Mouse (Mus musculus) R1 (cell line): ENCODE results near the gene Chst14.
A peak's percentile ranks its signal among the peaks of the same experiment; 100 is the strongest.

Experiments
- DNase-seq: peaks from one replicate; pipeline ENCODE4 v3.0.0-alpha.2; 2018; ENCODE audit warnings: low read depth, low spot score

Gene Chst14

DNA sequence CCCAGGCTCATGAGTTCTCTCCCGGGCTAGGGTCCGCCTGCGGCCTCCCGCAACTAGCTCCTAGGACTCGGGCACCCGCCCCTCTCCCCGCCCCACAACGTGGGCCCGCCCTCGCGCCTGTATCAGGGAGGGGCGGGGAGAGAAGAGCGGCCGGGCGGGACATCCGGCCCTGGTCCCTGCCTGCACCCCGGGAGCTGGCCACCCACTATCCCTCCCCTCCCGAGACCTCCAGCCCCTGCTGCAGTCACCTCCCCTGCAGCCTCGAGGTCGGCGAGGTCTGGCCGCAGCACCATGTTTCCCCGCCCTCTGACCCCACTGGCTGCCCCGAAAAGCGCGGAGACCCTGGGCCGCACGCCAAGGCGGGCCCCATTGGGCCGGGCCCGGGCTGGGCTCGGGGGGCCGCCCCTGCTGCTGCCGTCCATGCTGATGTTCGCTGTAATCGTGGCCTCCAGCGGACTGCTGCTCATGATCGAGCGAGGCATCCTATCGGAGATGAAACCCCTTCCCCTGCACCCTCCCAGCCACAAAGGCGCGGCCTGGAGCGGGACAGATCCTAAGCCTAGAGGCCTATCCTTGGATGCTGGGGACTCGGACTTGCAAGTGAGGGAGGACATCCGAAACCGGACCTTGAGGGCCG, at the start of gene Chst14:
Gene Chst14, plus strand, starts transcription at position 136 of the 637 bp plus-strand sequence.
- peak; percentile 74 for DNase-seq

DNA sequence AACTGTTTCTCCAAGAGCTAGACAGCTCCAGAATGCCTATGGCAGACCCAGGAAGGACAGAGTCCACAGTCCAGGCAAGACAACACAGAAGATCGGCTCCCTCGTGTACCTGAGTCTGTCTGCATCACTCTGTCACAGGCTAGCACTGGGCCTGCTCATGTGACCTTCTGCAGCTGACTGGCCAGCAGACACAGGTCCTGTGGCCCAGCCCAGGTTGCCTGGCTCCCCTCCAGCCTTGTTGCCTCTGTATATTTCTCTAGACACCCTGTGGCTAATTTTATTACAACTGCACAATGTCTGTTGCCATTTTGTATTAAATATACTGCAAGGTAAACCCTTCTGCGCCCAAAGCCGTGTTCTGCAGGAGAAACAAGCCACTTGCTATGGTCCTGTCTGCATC, 45.3 kb upstream of the Chst14 start:
- no peak for DNase-seq

DNA sequence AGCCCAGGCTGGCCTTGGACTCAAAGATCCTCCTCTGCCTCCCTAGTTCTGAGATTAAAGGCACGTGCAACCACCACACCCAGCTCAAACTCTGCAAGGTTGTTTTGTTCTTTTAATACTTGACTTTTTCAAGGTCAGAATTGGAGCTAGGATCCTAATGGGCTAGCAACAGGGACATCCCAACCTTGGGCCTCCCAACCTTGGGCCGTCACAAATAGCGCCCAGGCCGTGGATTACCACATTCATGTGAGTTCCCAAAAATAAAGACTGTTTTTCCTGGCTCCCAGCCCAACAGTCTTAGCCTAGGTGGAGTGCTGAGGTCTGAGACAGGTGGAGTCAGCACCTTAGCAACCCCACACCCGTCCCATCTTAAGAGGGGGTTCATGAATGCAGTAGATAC, 44.3 kb upstream of the Chst14 start:
- DNase-seq = no peak

DNA sequence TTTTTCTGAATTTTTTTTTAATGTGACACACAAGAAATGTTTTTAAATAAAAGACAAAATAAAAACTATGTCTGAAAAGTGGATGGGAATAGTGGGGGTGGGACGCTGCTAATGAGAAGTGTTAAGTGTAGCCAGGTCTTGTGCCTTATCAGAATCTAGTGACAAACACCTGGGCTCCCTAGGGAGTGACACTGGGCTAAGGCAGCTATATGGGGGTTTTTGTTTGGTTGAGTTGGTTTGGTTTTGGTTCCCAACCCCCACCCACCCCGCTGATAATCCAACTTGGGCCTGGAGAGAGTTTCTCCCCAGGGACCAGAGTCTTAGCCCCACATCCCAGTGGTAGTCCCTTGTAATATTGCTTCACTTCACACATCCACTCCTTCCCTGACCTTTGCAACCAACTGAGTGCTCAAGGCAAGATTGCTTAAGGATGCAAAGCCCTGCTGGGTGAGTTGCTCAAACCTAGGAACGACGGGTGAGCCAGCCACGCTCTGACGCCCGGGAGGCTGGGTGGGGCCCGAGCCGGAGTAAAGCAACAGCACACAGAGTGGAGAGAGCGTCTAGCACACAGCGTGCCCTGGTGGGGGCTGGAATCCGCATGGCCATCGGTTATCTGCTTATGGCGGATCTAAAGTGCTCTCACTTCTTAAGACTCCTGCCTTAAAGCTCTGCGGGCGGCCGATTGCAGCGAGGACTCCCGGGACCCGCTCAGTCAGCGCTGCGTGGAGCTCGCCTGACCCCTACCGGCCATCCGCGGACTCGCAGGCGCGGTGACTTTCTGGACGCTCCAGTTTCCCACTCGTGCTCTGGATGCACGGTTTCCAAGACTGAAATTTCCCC, 43.2 kb upstream of the Chst14 start:
- peak; percentile 70 for DNase-seq

DNA sequence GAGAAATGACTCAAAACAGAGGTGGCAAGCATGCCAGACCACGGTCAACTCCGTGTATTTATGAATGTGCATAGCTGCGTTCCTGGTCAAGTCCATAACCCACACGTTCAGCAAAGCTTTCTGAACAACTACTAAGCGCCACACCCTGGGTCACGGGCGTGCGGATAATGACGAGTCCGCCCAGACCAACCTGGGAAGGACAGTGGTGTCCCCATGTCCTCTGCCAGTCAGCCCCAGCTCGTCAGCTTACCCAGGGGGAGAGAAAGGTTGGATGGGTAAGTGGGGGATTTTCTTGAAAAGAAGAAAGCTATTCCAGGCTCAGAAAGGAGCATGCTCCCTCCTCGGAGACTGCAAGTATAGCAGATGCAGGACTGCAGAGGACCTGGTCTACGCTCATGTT, 38.9 kb upstream of the Chst14 start:
- no peak for DNase-seq

DNA sequence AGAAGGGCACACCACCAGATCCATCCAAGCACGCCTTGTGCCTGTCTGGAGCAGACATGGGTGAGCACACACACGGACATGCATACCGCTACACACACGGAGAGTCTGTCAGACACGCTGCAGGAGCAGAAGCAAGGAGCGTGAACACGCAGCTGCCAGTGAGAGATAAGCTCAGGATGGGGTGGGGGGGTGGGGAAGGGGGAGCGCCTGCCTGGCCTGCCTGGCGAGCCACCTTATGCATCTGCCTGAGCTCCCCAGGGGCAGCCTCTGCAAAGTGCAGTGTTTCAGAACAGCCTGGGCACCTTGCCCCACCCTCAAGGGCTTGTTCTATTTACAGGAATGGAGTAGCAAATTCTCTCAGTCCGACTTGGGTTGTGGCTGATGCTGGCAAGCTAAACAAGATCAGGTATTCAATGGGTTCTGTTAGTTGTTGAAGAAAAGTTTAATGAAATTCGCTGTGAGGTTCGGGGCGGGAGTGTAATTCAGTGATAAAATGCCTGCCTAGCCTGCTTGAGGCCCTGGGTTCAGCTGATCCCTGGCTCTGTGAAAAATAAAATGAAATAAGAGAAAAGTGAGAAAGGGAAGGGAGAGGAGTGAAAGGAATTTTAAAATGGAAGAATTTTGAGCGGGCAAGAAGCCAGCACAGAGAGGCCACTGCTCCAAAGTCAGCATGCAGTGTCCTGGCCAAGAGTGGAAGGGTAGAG, 38.3 kb upstream of the Chst14 start:
- DNase-seq = no peak

DNA sequence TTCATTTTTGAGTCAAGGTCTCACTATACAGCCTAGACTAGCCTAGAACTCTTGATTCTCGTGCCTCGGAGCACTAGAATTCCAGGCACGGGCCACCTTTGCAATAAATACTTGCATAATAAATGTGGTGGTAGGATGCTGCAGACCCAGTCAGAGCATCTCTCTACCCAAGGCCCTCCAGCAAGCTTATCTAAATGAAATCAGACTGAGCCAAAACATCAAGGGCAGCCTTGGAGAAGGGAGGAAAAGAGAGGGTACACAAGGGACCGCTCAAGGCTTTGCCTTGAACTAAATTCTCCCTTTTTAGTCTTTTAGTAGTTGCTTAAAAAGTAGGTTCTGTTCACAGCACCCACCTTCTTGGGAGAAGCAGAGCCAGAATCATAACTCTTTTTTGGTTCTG, 35.1 kb upstream of the Chst14 start:
- no peak for DNase-seq

DNA sequence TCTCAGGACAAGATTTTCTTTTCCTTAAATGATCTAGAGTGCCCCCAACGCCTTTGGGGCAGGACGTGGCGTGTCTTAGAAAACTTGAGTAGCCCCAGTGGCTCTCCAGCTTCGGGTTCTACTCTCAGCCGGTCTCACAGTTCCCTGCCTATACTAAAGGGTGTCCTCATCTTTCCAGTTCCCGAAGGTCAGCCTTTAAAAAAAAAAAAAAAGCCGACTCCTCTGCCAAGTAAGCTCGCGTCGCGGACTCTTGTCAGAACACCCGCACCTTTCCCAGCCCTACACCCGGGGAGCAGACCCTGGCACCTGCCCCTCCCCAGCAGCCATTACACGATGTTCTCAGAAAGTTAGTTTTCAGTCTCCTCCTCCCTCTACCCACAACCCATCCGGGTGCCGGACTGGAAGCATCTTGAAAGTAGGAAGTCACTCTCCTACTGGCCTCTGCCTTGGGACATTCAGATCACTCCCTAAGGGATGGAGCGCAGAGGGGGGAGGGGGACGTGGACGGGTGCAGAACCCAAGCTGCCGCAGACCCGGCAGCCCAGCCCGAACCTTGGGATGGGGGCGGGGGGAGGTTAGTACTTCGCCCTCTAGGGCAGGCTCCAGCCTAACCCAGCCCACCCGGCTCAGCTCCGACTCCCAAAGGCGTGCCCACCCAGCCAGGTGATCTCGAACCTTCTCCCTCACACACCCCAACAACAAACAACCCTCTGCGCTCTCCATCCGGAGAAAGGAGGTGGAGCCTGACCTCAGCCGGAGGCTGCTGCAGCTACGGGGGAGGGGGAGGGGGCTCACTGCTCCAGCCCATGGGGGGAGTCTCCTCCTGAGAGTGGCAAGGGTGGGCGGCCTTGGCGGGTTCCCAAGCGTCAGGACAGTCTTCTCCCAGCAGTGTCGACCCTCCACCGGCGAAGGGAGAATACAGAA, 30.0 kb upstream of the Chst14 start:
- peak; percentile 68 for DNase-seq

DNA sequence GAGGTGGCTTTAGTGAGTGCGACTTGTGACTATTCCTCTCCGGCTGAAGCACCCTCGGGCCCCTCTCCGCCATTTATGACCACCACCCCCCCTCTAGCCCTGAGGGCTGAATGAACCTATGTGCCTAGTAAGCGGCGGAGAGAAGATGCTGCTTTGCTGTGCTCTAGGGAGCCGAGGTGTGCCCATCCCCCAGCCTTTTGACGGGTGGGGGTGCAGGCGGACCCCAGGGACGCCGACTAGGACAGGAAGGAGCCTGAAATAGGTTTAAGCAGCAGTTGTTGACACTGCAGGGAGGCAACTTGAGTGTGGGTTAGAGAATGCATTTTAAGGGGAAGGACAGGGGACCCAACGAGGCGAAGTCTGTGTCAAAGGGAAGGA, 29.4 kb upstream of the Chst14 start:
- DNase-seq = peak; percentile 21

DNA sequence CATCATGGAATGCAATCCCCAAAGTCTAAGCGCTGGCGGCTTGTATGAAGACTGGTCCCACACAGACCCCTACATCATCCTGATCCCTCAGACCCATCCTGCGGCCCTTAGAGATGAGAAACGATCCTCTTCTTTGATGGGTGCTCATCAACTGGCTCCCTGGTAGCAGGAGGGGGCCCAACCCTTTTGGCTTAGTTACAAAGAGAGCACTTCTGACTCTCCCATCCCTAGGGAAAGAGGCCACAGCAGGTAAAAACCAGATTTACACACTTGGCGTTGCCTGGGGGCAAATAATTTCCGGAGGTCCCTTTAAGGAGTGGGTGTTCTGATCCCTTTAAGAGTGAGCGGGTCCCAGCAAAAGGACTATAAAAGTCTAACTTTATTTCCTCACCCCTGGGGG, 28.9 kb upstream of the Chst14 start:
- peak; percentile 20 for DNase-seq

DNA sequence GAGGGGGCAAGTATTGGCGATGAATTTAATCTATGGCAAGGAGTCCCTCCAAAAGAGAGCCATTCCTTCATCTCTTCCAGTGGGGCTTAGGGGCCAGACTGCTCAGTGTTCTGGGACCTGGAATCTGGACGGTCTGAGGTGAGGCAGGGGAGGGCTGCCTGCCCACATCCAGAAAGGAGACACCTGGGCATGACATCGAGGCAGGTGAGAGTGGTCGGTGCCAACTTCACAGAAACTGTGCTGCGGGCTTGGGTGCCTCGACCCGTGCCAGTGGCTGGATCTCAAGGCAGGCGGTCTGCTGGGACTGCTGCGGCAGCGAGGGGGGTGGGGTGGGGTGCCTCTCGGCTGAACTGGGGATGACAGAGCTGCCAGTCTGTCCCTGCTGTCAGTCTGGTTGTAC, 28.5 kb upstream of the Chst14 start:
- no peak for DNase-seq

DNA sequence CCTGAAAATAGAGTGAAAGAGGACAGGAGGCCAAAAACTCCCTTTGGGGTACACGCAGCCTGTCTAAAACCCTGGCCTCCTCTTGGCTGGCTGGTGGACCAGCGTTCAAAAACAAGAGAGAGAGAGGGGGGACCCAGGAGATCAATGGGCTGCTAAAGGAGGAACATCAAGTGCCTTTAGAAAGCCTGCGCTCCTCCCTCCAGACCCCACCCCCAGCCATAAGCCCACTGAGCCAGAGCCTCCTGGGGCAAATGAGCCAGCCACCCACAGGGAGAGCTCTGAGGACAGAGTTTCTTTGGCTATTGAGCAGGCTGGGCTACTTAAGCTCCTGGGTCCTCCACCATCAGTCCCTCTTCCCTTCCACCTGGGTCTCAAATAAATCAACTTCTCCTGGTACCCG, 27.5 kb upstream of the Chst14 start:
- no peak for DNase-seq

DNA sequence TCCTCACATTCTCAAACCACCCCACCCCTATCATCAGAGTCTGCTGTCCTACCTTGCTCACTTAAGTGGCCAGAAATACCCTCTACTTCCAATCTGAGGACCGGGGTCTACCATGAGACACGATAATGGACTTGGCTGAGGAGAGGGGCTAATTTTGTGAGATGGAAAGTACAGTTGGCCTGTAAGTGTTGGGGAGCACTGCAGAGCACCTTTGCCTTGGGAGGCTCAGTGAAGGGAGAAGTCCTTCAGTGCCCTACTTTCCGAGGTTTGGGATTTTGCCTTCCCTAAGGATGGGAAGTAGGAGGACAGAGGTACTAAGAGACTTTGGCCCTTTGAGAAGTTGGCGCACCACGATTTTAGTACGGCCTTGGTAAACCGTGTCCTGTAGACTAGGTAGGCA, 27.0 kb upstream of the Chst14 start:
- DNase-seq = no peak

DNA sequence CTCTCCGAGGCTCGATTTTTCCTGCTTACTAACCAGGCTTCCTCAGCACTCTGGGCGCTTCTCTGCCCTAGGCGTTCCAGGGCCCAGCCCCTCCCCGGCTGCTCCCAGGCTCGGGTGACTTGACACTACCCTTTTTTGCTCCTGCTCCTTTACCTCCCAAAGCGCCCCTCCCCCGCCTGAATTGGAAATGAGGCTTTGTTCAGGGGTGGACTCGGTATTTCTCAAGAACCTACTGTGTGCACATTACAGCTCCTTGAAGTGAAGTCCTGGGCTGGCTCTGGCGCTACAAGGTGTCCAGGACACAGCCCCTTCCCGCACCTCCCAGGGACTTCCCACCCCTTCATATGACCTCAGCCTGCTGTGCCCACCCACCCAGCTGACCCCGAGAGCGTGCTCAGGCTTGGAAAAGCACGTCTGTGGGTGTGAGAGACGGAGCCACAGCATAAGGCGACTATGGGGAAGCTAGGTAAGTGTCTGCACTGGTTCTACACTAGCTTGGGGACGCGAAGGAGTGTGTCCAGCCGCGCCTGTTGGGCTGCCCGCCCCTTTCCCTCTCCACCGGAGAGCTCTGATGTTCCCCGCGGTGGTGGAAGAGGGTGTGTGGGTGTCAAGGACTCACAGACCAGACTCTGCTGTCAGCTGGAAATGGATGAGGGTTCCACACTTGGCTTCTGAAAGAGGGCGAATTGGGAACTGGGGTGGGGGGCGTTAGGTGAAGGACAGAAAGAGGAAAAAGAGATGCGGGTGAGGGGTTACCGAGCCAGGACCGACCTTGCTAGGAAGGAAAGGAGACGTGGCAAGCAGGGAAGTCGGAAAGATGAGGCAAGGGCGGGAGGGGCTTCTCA, 26.1 kb upstream of the Chst14 start, which contains the start of gene Bahd1:
Gene Bahd1, plus strand, starts transcription at position 397 of the 845 bp plus-strand sequence.
- peak; percentile 79 for DNase-seq

DNA sequence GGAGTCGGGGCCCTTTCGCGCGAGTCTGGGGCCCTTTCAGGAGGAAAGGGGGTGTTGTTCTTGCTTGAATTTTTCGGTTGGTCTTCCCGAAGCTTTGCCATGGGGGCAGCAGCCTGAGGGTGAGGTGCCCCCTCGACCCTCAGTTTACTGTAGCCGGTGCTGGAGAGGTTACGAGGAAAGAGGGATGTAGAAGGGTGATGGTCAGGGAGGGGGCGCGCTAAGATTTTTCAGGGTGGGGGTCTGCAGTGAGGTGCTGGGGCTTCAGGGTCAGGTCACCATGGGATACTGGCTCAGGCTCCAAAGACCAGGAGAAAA, 25.5 kb upstream of the Chst14 start:
- peak; percentile 33 for DNase-seq

DNA sequence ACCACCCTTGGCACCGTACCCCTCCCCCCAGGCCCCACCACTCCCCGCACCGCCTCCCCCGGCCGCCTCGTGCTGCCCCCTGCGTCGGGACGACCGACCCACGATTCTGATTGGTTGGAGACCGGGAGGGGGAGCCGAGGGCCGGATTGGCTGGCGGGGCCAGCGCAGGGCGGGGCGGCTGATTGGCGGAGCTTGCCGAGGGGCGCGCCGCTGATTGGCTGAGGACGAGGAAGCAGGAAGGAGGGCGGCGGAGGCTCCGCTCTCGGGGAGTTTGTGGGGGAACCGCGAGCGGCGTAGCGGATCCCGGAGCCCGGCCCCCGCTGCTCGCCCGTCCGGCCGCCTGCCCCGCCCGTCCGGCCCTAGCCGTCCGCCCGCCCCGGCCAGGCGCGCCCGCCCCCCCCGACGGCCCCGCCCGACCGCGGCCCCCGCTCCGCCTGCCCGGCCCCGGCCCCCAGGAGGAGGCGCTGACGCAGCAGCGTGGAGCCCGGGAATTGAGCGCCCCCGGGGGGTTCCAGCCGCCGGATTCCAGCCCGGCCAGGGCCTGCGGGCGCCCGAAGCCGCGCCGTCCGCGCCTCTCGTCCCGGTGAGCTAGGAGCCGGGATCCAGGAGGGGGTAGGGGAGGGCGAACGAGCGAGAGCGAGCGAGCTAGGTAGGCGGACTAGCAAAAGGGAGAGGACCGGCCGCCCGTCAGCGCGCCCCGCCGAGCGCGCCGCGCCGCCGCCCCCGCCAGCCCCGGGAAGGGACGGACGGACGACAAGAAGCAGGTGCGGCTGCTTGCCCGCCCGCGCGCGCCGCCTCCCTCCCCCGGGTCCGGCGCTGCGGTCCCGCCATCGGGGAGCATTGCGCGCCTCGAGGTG, 24.9 kb upstream of the Chst14 start:
- DNase-seq = peak; percentile 91

DNA sequence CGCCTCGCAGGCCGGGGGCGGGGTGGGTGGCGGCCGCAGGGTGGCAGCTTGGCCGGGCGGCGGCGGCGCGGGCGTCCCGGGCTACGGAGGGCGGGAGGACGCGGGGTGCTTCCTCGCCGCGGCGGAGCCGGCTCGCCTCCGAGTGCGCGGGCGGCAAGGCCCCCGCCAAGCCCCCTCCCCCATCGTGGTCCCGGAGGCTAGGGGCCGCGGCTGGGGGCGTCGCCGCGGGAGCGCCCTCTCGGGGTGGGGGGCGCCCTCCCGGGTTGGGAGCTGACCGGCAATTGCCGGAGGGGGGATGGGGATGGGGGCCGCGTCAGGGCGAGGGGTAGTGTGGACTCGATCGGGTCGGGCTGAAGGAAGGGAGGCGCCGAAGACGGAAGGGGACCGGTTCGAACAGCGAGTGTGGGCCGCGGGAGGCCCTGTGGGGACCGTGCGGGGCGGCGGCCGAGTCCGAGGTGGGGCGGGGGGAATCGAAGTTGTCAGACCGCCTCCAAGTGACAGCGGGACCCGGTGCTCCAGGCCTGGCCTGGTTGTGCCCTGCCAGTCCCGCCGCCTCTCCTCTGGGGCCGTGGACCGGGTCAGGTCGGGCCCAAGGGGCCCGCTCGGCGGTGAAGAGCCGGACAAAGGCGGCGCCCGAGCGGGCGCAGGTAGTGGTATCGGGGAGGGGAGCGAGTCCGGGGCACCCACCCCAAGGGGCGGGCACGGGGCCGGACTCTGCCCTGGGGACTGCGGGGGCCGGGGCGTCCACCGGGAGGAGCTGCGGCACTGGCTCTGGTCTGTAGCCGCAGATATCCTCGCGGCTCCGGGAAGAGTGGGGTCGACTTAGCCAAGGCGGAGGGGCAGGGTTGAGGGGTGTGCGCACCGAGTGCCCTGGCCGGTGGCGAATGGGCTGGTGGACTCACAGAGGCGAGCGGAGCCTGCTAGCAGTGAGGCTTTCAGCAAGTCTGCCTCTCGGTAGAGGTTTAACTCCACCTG, 24.0 kb upstream of the Chst14 start:
- DNase-seq = peak; percentile 49

DNA sequence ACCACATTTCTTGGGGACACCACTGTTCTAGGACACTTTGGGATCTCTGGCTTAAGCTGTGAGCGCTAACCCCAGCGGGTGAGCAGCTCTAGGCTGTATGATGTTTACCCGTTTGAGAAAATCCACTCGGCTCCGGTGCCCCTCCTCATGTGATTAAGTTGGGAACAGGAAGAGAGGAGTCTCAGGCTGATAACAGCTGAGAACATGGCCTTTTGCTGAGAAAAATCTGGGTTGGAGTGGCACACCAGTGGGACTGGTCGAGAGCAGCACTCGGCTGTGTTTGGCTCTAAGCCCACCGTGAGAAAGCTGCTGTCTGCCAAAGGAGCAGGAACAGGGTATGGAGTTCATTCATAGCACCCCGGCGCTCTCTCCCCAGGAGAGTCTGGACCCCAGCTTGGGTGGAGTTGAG, 23.0 kb upstream of the Chst14 start:
- DNase-seq = no peak
